Mouse (Mus musculus) frontal cortex, adult 2 months (tissue): ENCODE data around the gene Tnf. TPM values are rescaled to one million over a fixed set of nuclear protein-coding genes. Genes with fewer than 3 reads are reported as not detected.

ENCODE experiments used
- DNase-seq, 2 experiments: peaks; one replicate each; pipeline ENCODE4 v3.0.0; 2022; ENCODE audit warnings: low spot score in 1 of 2; ENCODE audit errors: extremely low spot score in 1 of 2
- polyA plus RNA-seq: library from polyadenylated mRNA; depleted of rRNA; stranded (reverse); fragments of >200 nt; gene quantifications from 2 replicates; pipeline ENCODE4 v1.2.3, GENCODE M21; 2012; rRNA removed

The Tnf gene
- polyA plus RNA-seq, 1 experiment, result 0.14 TPM

GRCm38 (mm10) chr17:35157254-35157653 lies 44.6 kb downstream of the Tnf start:
- no peak for DNase-seq

- DNase-seq, result no peak
Observed at GRCm38 (mm10) chr17:35156461-35157200, 45.2 kb downstream of the Tnf start.

GRCm38 (mm10) chr17:35155451-35155850 lies 46.4 kb downstream of the Tnf start:
- no peak for DNase-seq

- DNase-seq, result no peak
Observed at GRCm38 (mm10) chr17:35154616-35155015, 47.2 kb downstream of the Tnf start.

GRCm38 (mm10) chr17:35153931-35154330 lies 47.9 kb downstream of the Tnf start:
- no peak for DNase-seq

GRCm38 (mm10) chr17:35153077-35153476 lies 48.7 kb downstream of the Tnf start:
- no peak for DNase-seq

GRCm38 (mm10) chr17:35152121-35152520 lies 49.7 kb downstream of the Tnf start:
- DNase-seq, result no peak

Other genes with a start within 250 kb of the Tnf start
- 10.9 and 13.4 TPM in 2 replicates for gene Hspa1b, start 242.8 kb downstream of the Tnf start, polyA plus RNA-seq
- 0.20 TPM in 1 of 2 replicates, not detected in the other for gene Gm20481, start 232.1 kb downstream of the Tnf start, polyA plus RNA-seq
- 13.8 and 14.6 TPM in 2 replicates for gene Hspa1a, start 229.9 kb downstream of the Tnf start, polyA plus RNA-seq
- 0.40 and 0.74 TPM in 2 replicates for gene Hspa1l, start 229.3 kb downstream of the Tnf start, polyA plus RNA-seq
- gene Lsm2, start 220.1 kb downstream of the Tnf start, polyA plus RNA-seq, result 43.9 and 49.7 TPM in 2 replicates
- gene Vars, start 201.0 kb downstream of the Tnf start, polyA plus RNA-seq, result 48.2 and 55.1 TPM in 2 replicates
- gene Vwa7, start 185.4 kb downstream of the Tnf start, polyA plus RNA-seq, result 0.48 and 0.59 TPM in 2 replicates
- gene Sapcd1, start 174.0 kb downstream of the Tnf start, polyA plus RNA-seq, result 1.5 and 2.6 TPM in 2 replicates
- 1.5 and 2.0 TPM in 2 replicates for gene Msh5, start 155.3 kb downstream of the Tnf start, polyA plus RNA-seq
- gene Clic1, start 152.0 kb downstream of the Tnf start, polyA plus RNA-seq, result 26.4 and 28.5 TPM in 2 replicates
- gene Ddah2, start 143.0 kb downstream of the Tnf start, polyA plus RNA-seq, result 40.8 and 42.8 TPM in 2 replicates
- gene Ly6g6c, start 136.6 kb downstream of the Tnf start, polyA plus RNA-seq, result not detected in 2 replicates
- 0.04 TPM in 2 replicates for gene Mpig6b, start 135.8 kb downstream of the Tnf start, polyA plus RNA-seq
- 65.5 and 71.7 TPM in 2 replicates for gene Ly6g6e, start 125.1 kb downstream of the Tnf start, polyA plus RNA-seq
- 2.3 and 2.9 TPM in 2 replicates for gene Ly6g6d, start 123.9 kb downstream of the Tnf start, polyA plus RNA-seq
- 0.10 and 0.27 TPM in 2 replicates for gene Ly6g6f, start 116.4 kb downstream of the Tnf start, polyA plus RNA-seq
- gene Abhd16a, start 112.7 kb downstream of the Tnf start, polyA plus RNA-seq, result 144 and 159 TPM in 2 replicates
- gene Ly6g5c, start 93.7 kb downstream of the Tnf start, polyA plus RNA-seq, result 0.38 TPM in 1 of 2 replicates, not detected in the other
- gene Ly6g5b, start 86.6 kb downstream of the Tnf start, polyA plus RNA-seq, result 1.2 and 2.0 TPM in 2 replicates
- 18.9 and 20.2 TPM in 2 replicates for gene Gpank1, start 80.6 kb downstream of the Tnf start, polyA plus RNA-seq
- gene Csnk2b, start 80.0 kb downstream of the Tnf start, polyA plus RNA-seq, result 173 and 179 TPM in 2 replicates
- gene D17H6S53E, start 75.6 kb downstream of the Tnf start, polyA plus RNA-seq, result 8.2 and 9.1 TPM in 2 replicates
- gene Apom, start 70.0 kb downstream of the Tnf start, polyA plus RNA-seq, result 0.40 and 0.78 TPM in 2 replicates
- gene Bag6, start 66.8 kb downstream of the Tnf start, polyA plus RNA-seq, result 199 and 213 TPM in 2 replicates
- gene Prrc2a, start 37.1 kb downstream of the Tnf start, polyA plus RNA-seq, result 261 and 306 TPM in 2 replicates
- 11.2 and 17.2 TPM in 2 replicates for gene Aif1, start 25.9 kb downstream of the Tnf start, polyA plus RNA-seq
- gene Lst1, start 13.6 kb downstream of the Tnf start, polyA plus RNA-seq, result 14.3 and 20.7 TPM in 2 replicates
- gene Ltb, start 7.6 kb downstream of the Tnf start, polyA plus RNA-seq, result 0.78 and 0.88 TPM in 2 replicates
- gene Lta, start 3.3 kb upstream of the Tnf start, polyA plus RNA-seq, result 0.06 and 0.17 TPM in 2 replicates
- gene Gm16181, start 18.8 kb upstream of the Tnf start, polyA plus RNA-seq, result not detected in 2 replicates
- gene Atp6v1g2, start 31.7 kb upstream of the Tnf start, polyA plus RNA-seq, result 665 and 695 TPM in 2 replicates
- 13.7 and 15.1 TPM in 2 replicates for gene Nfkbil1, start 33.8 kb upstream of the Tnf start, polyA plus RNA-seq
- 438 and 444 TPM in 2 replicates for gene Ddx39b, start 39.7 kb upstream of the Tnf start, polyA plus RNA-seq
- gene H2-D1, start 60.7 kb upstream of the Tnf start, polyA plus RNA-seq, result 66.1 and 69.2 TPM in 2 replicates
- 0.44 and 1.1 TPM in 2 replicates for gene H2-Q1, start 118.4 kb upstream of the Tnf start, polyA plus RNA-seq
- gene H2-Q2, start 140.2 kb upstream of the Tnf start, polyA plus RNA-seq, result 0.14 and 0.46 TPM in 2 replicates
- 9.1 and 9.7 TPM in 2 replicates for gene H2-Q4, start 177.6 kb upstream of the Tnf start, polyA plus RNA-seq
- gene H2-Q6, start 222.8 kb upstream of the Tnf start, polyA plus RNA-seq, result 0.88 and 0.99 TPM in 2 replicates
- 1.8 and 2.3 TPM in 2 replicates for gene H2-Q7, start 237.1 kb upstream of the Tnf start, polyA plus RNA-seq